Mouse (Mus musculus): ENCODE measurements around the gene Fkbp2. TPM values are rescaled to one million over a fixed set of nuclear protein-coding genes. Genes with fewer than 3 reads are reported as not detected.

Fkbp2 gene
- polyA plus RNA-seq, 1 experiment from 2014 or later = 158 TPM

DNA sequence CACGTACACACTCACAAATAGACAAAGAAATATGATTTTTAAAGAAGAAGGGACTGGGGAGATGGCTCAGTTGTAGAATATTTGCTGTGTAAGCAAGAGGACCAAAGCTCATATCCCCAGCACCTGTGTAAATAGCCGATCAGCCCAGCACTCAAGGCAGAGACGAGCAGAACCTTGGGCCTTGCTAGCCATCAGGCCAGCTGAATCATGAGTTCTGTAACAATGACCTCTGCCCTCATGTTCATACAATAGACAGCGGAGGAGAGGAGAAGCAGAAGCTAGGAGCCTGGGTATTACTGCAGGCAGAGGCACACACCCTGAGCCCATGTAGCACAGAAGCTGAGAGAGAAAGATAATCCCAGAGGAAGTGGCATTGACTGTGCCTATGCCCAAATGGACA lies 32.1 kb upstream of the Fkbp2 start:
- Histone ChIP-seq H3K36me3 (ENCODE audit: control insufficient read depth, insufficient read depth, low read length) (no peaks in the 10 kb centered on the region), H3K4me1 (ENCODE audit: control insufficient read depth, insufficient read depth, low read length) (no peaks in the 10 kb centered on the region), H3K4me2 (ENCODE audit: low read depth, low read length) (no peak overlapping the region), H3K27me3 (ENCODE audit: control insufficient read depth, insufficient read depth, low read length) (no peaks in the 10 kb centered on the region), H3K9ac (ENCODE audit: low read length) (no peak overlapping the region), H3K4me3 (replicated peaks; ENCODE audit: low read length) (no peak overlapping the region), H3K27ac (ENCODE audit: low read length) (no peak overlapping the region), H3K9me3 (replicated peaks; ENCODE audit: control insufficient read depth, low read length) (no peaks in the 10 kb centered on the region)
- ATAC-seq (ENCODE audit: insufficient read depth, low FRiP score) = peak; percentile 58; the same call in 1 of the 2 replicates
- 62% methylated on average over 4 of the region's 4 CpGs for WGBS

DNA sequence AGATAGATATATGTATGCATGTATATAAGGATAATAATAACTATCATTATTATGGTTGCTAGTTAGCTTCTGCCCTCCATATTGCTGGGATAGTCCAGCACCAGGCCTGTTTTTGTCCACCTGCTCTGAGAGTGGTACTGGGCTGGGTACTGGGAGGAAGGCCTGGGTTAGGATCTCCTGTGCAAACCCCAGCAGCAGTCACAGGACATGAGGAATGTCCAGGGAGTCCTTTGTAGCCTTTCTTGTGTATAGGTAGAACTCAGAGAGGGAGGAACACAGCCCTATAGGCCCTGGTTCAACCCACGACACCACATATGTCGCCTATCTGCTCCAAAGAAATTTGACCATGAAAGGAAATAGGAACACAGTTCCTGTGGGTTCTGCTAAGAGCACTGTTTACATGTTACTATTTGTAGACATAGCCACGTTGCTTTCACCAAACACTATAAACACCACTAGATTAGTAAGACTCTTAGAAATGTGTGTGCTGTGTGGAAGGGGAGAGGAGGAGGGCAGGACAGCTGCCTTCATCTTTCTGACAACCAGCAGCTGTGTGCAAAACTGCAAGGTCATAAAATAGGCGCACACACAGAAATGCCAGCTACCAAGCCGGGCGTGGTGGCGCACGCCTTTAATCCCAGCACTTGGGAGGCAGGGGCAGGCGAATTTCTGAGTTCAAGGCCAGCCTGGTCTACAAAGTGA lies 26.7 kb upstream of the Fkbp2 start:
- Histone ChIP-seq H3K4me1 (ENCODE audit: control insufficient read depth, insufficient read depth, low read length) (peaks cover 4% of the 10 kb centered on the region; the same call in 1 of the 2 replicates), H3K27me3 (ENCODE audit: control insufficient read depth, insufficient read depth, low read length) (no peaks in the 10 kb centered on the region), H3K9me3 (replicated peaks; ENCODE audit: control insufficient read depth, low read length) (no peaks in the 10 kb centered on the region), H3K27ac (ENCODE audit: low read length) (peak overlapping the region; percentile 85), H3K4me3 (replicated peaks; ENCODE audit: low read length) (no peak overlapping the region), H3K36me3 (ENCODE audit: control insufficient read depth, insufficient read depth, low read length) (no peaks in the 10 kb centered on the region), H3K4me2 (ENCODE audit: low read depth, low read length) (no peak overlapping the region), H3K9ac (ENCODE audit: low read length) (no peak overlapping the region)
- 65% methylated on average over 9 of the region's 9 CpGs for WGBS
- ATAC-seq (ENCODE audit: insufficient read depth, low FRiP score) = 0 out of 2 replicates have a peak, but pooled peaks have one; percentile 29

DNA sequence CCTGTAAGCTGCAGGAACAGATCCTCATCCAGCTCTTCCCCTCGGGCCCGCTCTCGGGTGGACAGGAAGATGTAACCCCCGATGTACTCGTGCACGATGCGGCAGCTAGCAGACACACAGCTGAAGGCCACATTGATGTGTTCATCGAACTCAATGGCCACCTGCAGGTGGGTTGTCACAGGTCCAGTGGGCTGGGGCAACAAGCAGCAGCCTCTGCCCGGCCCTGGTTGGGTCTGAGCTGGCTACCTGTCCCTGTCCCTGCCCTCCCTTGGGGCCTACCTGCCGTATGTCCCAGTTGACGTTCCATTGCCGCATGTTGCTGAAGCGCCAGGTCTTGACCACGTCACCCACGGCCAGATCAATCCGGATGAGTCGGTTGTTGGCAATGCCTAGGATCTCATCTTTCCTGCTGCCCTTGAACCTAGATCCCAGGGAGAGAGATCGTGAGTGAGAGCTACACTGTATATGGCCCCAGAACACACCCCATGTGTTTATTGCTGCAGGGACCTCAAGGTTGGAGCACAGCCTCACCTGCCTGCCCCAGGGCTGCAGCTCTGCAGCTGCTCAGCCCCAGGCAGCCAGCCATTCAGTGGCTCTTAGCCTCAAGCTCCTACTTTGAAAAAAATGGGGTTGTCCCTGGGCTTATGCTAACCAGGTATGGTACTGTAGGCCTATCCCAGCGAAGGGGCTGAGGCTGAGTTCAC lies 19.2 kb upstream of the Fkbp2 start:
- Histone ChIP-seq H3K4me2 (ENCODE audit: low read depth, low read length) (no peak overlapping the region), H3K27me3 (ENCODE audit: control insufficient read depth, insufficient read depth, low read length) (no peaks in the 10 kb centered on the region), H3K36me3 (ENCODE audit: control insufficient read depth, insufficient read depth, low read length) (peaks cover 17% of the 10 kb centered on the region; the same call in 1 of the 2 replicates), H3K27ac (ENCODE audit: low read length) (no peak overlapping the region), H3K4me3 (replicated peaks; ENCODE audit: low read length) (no peak overlapping the region), H3K4me1 (ENCODE audit: control insufficient read depth, insufficient read depth, low read length) (peaks cover 20% of the 10 kb centered on the region), H3K9ac (ENCODE audit: low read length) (no peak overlapping the region), H3K9me3 (replicated peaks; ENCODE audit: control insufficient read depth, low read length) (no peaks in the 10 kb centered on the region)
- no peak for ATAC-seq (ENCODE audit: insufficient read depth, low FRiP score)
- WGBS = 92% methylated on average over 19 of the region's 19 CpGs

DNA sequence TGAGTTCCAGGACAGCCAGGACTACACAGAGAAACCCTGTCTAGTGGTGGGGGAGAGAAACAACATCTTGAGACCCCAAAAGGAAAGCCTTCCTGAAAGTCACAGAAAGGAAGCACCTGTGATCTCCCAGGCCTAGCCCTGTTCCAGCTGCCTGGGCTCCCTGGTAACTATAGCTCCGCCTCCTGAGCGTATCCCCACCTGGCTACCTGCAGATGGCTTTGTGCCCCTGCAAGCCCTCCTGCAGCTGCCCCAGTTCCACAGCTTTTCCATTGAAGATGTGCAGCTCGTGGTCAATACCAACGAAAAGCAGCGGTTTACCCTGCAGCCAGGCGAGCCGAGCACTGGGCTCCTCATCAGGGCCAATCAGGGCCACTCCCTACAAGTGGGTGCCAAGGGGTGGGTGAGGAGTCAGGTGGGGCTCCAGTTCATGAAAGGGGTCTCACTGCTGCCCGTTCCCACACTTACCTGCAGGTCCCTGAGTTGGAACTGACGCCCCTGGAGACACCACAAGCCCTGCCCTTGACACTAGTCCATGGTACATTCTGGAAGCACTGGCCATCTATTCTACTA lies 17.5 kb upstream of the Fkbp2 start:
- peaks cover 26% of the 10 kb centered on the region for H3K4me1 ChIP-seq (ENCODE audit: control insufficient read depth, insufficient read depth, low read length)
- no peak overlapping the region for H3K4me2 ChIP-seq (ENCODE audit: low read depth, low read length)
- peaks cover 17% of the 10 kb centered on the region; the same call in 1 of the 2 replicates for H3K36me3 ChIP-seq (ENCODE audit: control insufficient read depth, insufficient read depth, low read length)
- no peaks in the 10 kb centered on the region for H3K27me3 ChIP-seq (ENCODE audit: control insufficient read depth, insufficient read depth, low read length)
- no peak overlapping the region for H3K4me3 ChIP-seq (replicated peaks; ENCODE audit: low read length)
- 79% methylated on average over 9 of the region's 9 CpGs for WGBS
- no peaks in the 10 kb centered on the region for H3K9me3 ChIP-seq (replicated peaks; ENCODE audit: control insufficient read depth, low read length)
- no peak overlapping the region for H3K9ac ChIP-seq (ENCODE audit: low read length)
- no peak for ATAC-seq (ENCODE audit: insufficient read depth, low FRiP score)
- H3K27ac ChIP-seq (ENCODE audit: low read length) = no peak overlapping the region

DNA sequence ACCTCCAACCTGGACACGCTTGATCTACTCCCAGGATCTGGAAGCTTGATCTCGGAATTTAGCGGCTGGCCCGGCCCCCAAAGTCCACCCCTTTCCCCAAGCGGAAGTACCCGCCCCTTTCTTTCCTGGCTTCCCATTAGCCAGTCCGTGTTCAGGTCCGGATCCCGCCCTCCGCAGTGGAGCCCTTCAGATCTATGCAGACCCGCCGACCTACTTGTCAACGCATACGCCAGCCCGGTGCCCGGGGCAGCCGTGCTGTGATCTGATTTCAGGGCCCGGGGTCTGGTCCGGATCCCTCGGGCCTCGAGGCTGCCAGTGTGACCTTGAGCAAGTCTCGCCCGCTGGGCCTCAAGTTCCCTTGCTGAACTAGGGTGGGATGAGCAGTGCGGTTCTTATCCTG lies 15.7 kb upstream of the Fkbp2 start, which contains the start of the genes Nudt22 and Trpt1:
Gene Nudt22 (minus strand): TSS at position 112 of the 400 bp plus-strand sequence.
Gene Trpt1 (plus strand): TSS at position 126 of the 400 bp plus-strand sequence.
- H3K27me3 ChIP-seq (ENCODE audit: control insufficient read depth, insufficient read depth, low read length) = no peaks in the 10 kb centered on the region
- H3K9me3 ChIP-seq (replicated peaks; ENCODE audit: control insufficient read depth, low read length) = no peaks in the 10 kb centered on the region
- H3K9ac ChIP-seq (ENCODE audit: low read length) = peak within 1 kb of the TSS; percentile 89
- peak; percentile 74 for ATAC-seq (ENCODE audit: insufficient read depth, low FRiP score)
- peak within 1 kb of the TSS; percentile 50; the same call in 1 of the 2 replicates for H3K27ac ChIP-seq (ENCODE audit: low read length)
- peak within 1 kb of the TSS; percentile 70 for H3K4me3 ChIP-seq (replicated peaks; ENCODE audit: low read length)
- H3K4me1 ChIP-seq (ENCODE audit: control insufficient read depth, insufficient read depth, low read length) = peaks cover 30% of the 10 kb centered on the region
- under 1% methylated on average over 24 of the region's 24 CpGs for WGBS
- peaks cover 17% of the 10 kb centered on the region; the same call in 1 of the 2 replicates for H3K36me3 ChIP-seq (ENCODE audit: control insufficient read depth, insufficient read depth, low read length)
- peak within 1 kb of the TSS; percentile 90 for H3K4me2 ChIP-seq (ENCODE audit: low read depth, low read length)

DNA sequence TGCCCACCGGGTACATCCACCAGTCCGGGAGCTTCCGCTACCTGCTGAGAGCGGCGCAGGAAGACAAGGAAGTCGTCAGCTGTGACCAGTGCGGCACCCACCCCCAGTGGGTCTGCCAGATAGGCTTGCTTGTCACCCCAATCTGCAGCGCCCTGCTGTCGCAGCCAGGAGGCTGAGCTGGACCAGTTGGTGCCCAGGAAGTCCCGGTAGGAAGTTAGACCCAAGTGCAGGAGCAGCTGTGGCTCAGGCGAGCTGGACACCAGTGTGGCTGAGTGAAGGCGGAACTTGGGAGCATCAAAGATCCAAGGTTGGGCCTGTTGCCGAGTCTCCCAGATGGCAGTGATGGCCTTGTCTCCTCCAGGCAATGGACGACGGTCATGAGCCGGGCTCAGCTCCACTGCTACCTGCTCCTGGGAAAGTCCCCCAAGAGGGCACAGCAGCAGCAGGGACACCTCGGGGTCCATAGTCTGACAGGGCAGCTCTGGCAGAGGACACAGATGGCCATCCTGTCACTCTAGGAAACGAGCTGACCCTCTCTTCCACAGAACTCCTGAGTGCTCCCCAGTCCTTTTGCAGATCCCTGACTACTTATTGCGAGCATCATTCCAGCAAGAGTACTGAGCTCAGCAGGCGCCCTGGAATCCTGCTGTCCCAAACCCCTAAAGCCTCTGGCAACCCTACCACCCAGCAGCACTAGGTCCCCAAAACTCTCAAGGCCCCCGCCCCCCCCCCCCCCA lies 15.1 kb upstream of the Fkbp2 start:
- Histone ChIP-seq H3K4me2 (ENCODE audit: low read depth, low read length) (peak overlapping the region; percentile 90), H3K9me3 (replicated peaks; ENCODE audit: control insufficient read depth, low read length) (no peaks in the 10 kb centered on the region), H3K27me3 (ENCODE audit: control insufficient read depth, insufficient read depth, low read length) (no peaks in the 10 kb centered on the region), H3K4me1 (ENCODE audit: control insufficient read depth, insufficient read depth, low read length) (peaks cover 30% of the 10 kb centered on the region), H3K4me3 (replicated peaks; ENCODE audit: low read length) (peak overlapping the region; percentile 70), H3K36me3 (ENCODE audit: control insufficient read depth, insufficient read depth, low read length) (peaks cover 16% of the 10 kb centered on the region; the same call in 1 of the 2 replicates), H3K27ac (ENCODE audit: low read length) (0 out of 2 replicates have a peak overlapping the region, but pooled peaks have one; percentile 18), H3K9ac (ENCODE audit: low read length) (peak overlapping the region; percentile 89)
- no peak for ATAC-seq (ENCODE audit: insufficient read depth, low FRiP score)
- 41% methylated on average over 21 of the region's 21 CpGs for WGBS

DNA sequence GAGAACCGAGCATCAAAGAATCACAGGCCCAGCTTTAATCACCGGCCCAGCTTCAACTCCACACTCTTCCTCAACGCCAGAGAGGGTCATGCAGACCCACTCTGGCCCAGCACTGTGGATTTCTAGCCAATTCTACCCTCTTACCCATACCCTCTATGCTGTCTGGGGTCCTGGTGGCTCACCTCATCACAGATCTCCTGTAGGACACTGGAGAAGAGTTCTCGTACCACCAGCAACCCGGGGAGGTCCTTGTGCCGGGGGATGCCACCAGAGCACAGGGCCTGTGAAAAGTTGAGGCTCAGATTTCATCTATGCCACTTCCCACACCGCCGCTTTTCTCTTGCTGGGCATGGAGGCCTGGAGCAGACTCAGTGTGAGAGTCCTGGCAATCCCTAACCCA lies 14.2 kb upstream of the Fkbp2 start:
- Histone ChIP-seq H3K27ac (ENCODE audit: low read length) (no peak overlapping the region), H3K4me1 (ENCODE audit: control insufficient read depth, insufficient read depth, low read length) (peaks cover 30% of the 10 kb centered on the region), H3K36me3 (ENCODE audit: control insufficient read depth, insufficient read depth, low read length) (peaks cover 7% of the 10 kb centered on the region; the same call in 1 of the 2 replicates), H3K9me3 (replicated peaks; ENCODE audit: control insufficient read depth, low read length) (no peaks in the 10 kb centered on the region), H3K27me3 (ENCODE audit: control insufficient read depth, insufficient read depth, low read length) (no peaks in the 10 kb centered on the region), H3K4me3 (replicated peaks; ENCODE audit: low read length) (peak overlapping the region; percentile 70; the same call in 1 of the 2 replicates), H3K9ac (ENCODE audit: low read length) (peak overlapping the region; percentile 89), H3K4me2 (ENCODE audit: low read depth, low read length) (0 out of 2 replicates have a peak overlapping the region, but pooled peaks have one; percentile 90)
- 87% methylated on average over 8 of the region's 8 CpGs for WGBS
- ATAC-seq (ENCODE audit: insufficient read depth, low FRiP score) = no peak

DNA sequence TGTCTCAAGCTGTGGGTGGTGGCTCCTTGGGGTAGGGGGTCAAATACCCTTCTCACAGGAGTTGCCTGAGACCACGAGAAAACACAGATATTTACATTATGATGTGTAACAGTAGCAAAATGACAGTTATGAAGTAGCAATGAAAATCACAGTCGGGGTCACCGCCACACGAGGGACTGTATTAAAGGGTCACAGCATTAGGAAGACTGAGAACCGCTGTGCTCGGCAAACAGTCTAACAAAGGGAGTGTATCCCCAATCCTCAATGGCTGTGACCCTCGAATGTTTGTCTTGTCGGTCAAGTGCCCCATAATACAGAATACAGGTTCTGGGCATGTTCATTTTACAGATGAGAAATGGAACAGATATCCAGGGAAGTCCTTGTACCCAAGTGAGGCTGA lies 13.7 kb upstream of the Fkbp2 start:
- H3K4me3 ChIP-seq (replicated peaks; ENCODE audit: low read length) = no peak overlapping the region
- 74% methylated on average over 8 of the region's 8 CpGs for WGBS
- H3K27ac ChIP-seq (ENCODE audit: low read length) = no peak overlapping the region
- no peak for ATAC-seq (ENCODE audit: insufficient read depth, low FRiP score)
- no peak overlapping the region for H3K4me2 ChIP-seq (ENCODE audit: low read depth, low read length)
- no peaks in the 10 kb centered on the region for H3K27me3 ChIP-seq (ENCODE audit: control insufficient read depth, insufficient read depth, low read length)
- H3K9ac ChIP-seq (ENCODE audit: low read length) = no peak overlapping the region
- H3K9me3 ChIP-seq (replicated peaks; ENCODE audit: control insufficient read depth, low read length) = no peaks in the 10 kb centered on the region
- H3K36me3 ChIP-seq (ENCODE audit: control insufficient read depth, insufficient read depth, low read length) = peaks cover 2% of the 10 kb centered on the region; the same call in 1 of the 2 replicates
- peaks cover 30% of the 10 kb centered on the region for H3K4me1 ChIP-seq (ENCODE audit: control insufficient read depth, insufficient read depth, low read length)

Data from stomach, embryonic 16.5 days (tissue).